Mouse (Mus musculus): ENCODE results near the gene Wnk2.

Gene Wnk2

DNA sequence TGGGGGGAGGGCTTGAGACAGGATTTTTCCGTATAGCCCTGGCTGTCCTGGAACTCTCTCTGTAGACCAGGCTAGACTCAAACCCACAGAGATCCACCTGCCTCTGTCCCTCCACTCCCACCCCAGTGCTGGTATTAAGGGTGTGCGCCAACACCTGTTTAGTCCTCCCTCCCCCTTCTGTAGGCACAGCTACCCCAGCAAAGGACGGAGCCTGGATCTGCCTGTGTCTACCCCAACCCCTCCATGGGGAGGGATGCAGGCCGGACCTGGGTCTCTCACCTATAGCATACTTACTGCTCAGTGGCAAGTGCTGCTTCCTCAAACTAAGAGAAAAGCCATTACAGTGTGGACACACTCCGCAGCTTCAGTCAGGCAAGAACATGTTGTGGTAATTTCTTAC is 32.5 kb upstream of the Wnk2 start:
- intact Hi-C loops (cut with DNase I) = loop anchor here (10.0 kb wide), 1 partner anchor 365 kb away; no protein-coding TSS in a partner anchor

DNA sequence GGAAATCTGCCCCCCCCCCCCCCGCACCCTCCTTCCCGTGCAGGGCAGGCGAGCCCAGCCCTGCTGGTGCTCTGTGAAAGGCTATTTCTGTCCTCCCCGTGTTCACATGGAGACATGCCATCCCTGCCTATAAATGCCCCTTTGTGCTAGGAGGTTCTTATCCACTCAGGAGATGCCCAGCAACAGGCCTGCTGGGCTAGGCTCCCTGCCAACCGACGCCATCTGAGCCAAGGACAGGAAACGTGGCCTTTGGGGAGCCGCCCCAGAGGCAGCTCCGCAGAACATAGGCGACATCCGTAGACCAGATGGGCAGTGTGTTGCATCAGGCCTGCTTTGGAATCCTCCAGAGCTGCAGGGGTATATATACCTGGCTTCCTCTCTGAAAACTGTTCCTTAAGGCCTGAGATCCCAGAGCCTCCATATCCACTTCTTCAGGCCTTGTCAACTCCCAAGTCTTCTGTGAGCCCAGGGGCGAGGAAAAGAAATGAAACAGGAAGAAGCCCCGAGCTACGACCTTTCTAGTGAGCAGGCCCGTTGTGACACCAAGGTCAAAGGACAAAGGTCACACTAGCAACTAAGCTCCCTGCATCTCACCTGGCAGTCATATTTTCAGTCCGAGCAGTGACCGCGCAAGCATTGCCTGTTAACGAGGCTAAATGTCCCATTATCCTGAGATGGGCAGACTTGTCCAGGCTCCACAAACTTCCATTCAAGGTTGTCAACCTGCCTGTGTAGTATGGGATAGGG is 31.2 kb upstream of the Wnk2 start:
- intact Hi-C loops (cut with DNase I) = no loop called here

DNA sequence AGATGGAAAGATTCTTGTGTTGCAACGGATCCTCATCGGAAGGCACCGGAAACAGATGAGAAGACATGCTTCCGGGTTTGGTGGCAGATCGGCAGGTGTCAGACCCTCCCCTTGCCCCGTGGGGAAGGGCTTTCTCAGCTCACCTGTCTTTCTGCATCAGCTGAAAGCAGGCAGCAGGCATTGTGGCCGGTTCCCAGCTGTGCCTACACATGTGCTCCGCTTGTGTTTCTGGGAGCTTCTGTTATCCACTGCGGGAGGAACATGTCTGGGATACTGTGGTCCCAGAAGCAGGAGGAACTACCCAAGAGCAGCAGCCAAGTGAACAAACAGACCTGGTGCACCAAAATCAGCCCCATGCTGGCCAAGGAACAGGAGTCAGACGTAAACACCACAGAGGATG is 27.7 kb upstream of the Wnk2 start:
- intact Hi-C loops (cut with DNase I) = no loop called here

DNA sequence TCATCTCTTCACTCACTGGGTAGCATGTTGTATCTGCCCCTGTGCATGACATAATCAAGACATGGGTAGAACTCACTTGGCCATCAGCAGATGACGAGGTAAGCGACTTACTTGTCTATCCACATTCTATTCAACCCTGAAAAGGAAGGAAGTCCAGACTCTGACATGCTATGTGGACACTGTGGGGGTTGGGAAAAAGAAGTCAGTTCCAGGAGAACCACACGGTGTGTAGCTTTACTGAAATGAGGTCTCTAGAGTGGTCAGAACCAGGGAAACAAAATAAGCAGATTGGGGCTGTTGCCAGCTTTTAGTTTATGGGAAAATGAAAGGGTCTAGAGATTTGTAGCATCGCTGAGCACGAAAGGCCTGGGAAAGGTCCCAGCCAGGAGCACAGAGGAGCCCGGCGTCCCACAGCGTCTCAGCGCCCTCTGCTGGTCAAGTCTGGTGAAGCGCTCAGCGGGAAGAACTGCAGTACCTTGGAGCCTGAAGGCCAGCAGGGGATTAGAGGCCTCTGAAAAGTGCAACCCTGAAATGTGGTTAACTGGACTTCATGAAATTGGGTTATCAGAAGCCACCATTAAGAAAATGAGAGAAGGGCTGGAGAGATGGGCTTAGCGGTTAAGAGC is 25.3 kb upstream of the Wnk2 start:
- intact Hi-C loops (cut with DNase I) = no loop called here

DNA sequence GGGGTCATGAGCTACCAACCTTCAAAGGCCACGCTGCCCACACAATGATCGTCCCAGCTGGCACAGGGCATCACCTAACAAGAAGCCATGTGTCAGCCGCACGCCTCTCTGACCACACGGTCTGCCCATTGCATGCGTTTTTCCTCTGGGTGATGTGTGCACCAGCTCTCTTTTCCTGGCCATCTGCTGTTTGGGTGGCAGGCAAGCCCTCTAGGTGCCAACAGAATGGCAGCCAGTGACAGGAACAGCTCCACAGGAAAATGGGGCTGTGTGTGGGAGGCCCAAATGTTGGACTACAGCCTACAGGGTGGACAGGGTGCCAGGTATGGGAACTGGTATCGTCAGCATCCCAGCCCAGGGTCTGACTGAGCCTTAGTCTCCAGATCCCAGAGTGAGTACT is 24.5 kb upstream of the Wnk2 start:
- intact Hi-C loops (cut with DNase I) = no loop called here

DNA sequence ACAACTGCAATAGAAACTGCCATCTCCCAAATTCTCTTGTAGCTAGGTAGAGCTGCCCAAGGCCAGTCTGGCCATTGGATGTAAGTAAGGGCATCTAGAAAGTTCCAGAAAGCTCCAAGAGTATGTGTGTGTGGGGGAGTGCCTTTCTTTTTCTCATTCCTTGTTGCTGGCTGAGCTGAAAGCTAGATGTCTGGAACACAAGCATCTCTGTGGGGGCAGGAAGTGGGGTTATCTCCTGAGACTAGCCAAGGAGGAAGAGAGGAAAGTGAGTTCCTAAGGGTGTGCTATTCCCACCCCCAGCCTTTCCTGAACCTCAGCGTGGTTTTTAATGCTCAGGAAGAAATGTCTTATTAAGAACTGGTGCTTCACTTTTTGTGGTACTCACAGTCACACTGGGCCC is 23.9 kb upstream of the Wnk2 start:
- intact Hi-C loops (cut with DNase I) = loop anchor here (2.0 kb wide), 1 partner anchor 113 kb away; no protein-coding TSS in a partner anchor

DNA sequence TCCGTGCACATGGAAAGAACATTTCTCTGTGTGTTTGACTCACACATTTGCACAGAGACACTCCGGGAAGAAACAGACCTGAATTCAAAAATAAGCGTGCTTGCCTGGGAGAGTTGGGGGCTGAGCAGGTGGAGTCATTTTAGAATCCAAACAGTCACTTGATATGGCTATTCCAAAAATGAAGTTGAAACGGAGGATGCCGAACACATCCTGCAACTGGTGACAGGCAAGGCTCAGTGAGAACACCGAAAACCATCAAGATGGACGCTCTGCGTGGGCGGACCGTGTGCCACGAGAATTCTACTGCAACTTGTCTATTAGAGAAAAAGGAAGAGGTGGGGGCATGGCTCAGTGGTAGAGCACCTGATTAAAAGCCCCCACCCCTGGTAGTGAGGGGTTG is 22.8 kb upstream of the Wnk2 start:
- intact Hi-C loops (cut with DNase I) = loop anchor here (2.0 kb wide), 1 partner anchor 112 kb away; no protein-coding TSS in a partner anchor

DNA sequence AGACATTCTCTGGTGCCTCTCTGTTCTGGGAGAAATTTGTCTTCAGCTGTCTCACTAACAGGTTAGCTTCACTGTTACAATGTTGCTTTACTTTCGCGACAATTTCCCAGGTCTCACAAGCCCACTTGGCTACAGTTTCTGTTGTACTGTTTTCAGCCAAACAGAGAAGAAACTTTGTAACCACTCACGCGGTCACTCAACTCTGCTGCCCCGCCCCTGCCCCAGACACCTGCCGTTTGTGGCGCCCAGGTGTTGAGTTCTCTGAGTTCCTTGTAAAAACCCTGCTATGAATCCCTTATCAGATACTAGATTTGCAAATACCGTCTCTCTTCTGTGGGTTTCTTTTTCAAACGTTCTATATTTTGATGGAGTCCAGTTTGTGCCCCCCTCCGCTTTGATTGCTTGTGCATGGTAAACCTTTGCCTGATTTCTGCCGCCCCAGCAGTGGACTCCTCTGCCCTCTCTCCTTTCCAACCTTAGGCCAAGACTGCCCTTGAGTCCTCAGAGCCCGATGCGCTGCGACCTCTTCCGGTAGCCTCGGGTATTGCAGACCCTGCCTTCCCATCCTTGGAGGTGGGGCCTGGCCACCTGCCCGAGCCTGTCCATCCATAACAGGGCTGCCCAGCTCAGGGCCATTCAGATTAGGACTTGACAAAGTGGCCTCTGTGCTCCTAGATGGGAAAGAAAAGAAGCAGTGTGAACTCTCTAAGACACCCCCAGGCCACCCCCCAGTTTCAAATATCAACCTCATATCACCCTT is 21.8 kb upstream of the Wnk2 start:
- intact Hi-C loops (cut with DNase I) = loop anchor here (2.0 to 5.0 kb wide), 2 partner anchors 111 to 517 kb away; no protein-coding TSS in a partner anchor

DNA sequence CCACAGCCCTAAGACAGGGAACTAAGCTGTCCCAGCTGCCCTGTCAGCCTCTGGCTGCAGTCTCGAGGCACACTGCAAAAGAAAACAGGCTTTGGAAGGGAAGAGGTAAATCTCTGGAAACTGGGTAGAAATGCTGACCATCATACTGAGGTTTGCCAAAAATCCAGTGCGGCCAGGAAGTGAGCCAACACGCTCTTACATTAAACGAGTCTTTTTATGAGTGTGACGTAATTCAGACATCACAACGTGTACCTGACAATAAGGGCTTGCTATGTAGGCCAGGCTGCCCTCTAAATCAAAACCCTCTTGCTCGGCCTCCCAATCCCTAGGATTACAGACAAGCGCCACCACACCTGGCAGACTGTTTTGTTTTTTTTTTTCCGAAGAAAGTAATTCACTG is 19.3 kb upstream of the Wnk2 start:
- intact Hi-C loops (cut with DNase I) = loop anchor here (5.0 kb wide), 1 partner anchor 515 kb away; no protein-coding TSS in a partner anchor

DNA sequence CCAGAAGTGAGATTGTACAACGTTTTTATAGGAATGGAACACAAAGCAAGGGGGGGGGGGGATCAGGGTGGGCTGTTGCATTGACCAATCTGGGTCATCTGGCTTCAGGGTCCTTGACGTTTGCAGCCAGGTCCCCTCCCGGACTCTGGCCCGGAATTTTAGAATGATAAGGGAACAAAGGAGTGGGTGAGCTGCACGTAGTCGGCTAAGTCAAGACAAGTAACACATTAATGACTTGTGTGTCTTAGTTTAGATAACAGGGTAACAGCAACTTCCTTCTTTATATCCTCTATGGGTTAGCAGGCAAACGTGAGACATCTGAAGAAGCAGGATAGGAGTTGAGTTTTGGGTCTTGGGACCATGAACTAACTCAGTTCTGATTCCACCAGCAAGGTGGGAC is 15.8 kb upstream of the Wnk2 start:
- intact Hi-C loops (cut with DNase I) = no loop called here

DNA sequence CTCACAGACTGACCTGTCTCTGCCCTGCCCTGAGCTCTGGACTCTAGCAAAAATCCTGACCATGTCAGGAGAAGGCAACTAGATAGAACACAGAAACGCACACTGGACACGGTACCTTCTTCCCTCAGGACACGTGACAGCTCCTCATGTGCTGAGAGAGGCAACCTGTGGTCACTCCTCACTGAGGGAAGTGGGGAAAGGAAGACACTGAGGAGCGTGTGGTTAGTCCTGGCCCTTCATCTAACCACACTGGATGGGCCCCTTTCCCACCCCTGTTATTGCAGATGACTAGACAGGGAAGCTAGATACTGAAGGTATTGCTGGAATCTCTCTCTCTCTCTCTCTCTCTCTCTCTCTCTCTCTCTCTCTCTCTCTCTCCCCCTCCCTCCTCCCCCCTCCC is 14.9 kb upstream of the Wnk2 start:
- intact Hi-C loops (cut with DNase I) = no loop called here

DNA sequence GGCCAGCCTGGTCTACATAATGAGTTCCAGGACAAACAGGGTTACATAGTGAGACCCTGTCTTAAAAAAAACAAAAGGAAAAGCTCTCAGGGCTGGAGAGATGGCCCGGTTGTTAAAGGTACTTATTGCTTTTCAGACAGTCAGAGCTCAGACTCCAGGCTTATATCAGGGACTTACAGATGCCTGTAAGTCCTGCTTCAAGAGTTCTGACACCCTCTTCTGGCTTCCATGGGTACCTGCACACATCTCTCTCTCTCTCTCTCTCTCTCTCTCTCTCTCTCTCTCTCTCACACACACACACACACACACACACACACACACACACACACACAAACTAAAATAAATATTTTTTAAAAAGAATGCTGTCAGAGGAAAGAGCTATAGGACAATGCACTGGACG is 13.4 kb upstream of the Wnk2 start:
- intact Hi-C loops (cut with DNase I) = no loop called here

DNA sequence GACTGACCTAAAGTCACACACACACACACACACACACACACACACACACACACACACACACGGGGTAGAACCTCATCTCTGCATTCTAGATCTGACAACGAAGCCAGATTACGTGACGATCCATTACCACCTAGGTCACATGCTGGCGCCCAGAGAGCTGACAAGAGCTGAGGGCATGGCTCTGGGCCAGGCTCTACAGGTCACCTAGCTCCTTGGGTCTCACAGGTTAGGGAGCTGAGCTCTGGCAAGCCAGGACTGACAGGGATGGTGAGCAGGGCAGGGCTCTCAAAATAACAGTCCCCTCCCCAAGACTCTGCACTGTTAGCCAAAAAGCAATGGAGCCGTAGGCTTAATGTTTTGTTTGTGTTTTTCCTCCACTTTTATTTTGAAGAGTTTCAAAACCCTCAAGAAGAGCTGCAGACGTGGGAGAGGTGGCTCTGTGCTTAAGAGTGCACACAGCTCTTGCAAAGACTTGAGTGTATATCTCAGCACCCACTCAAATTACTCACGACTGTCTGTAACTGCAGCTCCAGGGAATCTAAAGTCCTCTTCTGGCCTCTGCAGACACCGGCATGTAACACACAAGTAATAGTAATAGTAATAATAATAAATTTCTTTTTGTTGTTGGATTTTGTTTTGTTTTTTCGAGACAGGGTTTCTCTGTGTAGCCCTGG is 10.4 kb upstream of the Wnk2 start:
- intact Hi-C loops (cut with DNase I) = no loop called here

DNA sequence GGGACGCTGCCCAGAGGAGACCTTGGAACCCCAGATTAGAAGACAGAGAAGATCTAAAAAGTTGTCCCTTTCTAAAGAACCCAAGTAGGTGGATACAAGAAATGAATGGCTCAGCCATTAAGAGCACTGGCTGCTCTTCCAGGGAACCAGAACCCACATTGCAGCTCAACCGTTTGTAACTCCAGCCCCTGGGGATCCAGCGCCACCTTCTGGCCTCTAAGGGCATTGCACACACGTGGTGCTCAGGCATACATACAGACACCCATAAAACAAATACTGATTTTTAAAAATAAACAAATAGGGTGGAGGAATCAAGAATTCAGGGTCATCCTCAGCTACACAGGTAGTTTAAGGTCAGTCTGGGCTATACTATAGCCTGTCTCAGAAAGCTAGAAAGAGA is 8.8 kb upstream of the Wnk2 start:
- intact Hi-C loops (cut with DNase I) = no loop called here

DNA sequence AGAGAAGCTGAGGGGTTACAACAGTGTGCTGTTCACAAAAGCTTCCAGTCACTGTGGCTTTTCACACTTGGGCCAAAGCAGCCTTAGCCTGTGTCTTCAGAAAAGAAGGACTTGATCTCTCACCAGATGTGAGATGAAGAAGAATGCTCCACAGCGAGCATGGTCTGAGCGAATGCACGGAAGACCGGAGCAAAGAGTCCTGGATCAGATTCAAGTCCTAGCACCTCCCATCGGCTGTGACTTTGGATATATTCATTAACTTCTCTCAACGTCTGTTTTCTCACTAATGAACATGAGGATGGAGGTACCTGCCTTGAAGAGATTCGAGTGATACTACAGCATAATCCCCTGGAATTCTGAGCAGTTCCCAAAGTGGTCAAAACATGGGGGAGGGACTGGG is 6.8 kb upstream of the Wnk2 start:
- intact Hi-C loops (cut with DNase I) = no loop called here

DNA sequence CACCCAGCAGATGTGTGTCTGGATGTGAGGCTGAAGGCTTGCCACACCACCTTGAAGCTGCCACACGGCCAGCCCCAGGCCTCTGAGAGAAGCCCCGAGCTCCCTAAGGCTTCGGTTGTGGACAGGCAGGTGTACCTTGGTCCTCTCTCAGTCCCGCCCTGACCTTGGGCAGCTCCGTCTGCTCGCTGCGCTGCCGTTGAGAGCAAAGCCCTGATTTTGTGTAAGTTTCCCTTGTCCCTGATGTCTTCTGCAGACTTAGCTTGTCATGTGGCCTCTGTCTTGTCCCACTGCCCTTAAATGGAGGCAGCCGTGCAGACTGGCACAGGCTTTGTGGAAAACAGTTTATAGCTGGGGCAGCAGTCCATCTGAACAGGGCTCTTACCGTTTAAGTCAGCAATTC is 6.2 kb upstream of the Wnk2 start:
- intact Hi-C loops (cut with DNase I) = no loop called here

DNA sequence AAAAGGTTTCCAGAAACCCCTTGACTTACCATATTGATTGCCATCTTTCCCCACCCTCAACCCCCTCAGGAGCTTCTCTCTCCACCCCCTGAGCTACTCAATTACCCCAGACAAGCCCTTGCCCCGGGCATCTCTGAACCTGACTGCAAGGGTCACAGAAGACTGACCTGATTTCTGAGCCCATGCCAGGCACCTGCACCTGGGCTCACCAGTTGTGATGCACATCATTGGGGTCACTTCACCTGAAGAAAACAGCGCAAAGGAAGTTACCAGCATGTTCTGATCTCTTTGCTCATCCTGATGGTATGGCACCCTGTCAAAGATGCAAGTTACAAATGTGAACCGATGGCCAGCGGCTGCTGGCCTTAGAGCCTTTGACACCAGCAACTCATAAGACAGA is 873 bp upstream of the Wnk2 start:
- intact Hi-C loops (cut with DNase I) = no loop called here

DNA sequence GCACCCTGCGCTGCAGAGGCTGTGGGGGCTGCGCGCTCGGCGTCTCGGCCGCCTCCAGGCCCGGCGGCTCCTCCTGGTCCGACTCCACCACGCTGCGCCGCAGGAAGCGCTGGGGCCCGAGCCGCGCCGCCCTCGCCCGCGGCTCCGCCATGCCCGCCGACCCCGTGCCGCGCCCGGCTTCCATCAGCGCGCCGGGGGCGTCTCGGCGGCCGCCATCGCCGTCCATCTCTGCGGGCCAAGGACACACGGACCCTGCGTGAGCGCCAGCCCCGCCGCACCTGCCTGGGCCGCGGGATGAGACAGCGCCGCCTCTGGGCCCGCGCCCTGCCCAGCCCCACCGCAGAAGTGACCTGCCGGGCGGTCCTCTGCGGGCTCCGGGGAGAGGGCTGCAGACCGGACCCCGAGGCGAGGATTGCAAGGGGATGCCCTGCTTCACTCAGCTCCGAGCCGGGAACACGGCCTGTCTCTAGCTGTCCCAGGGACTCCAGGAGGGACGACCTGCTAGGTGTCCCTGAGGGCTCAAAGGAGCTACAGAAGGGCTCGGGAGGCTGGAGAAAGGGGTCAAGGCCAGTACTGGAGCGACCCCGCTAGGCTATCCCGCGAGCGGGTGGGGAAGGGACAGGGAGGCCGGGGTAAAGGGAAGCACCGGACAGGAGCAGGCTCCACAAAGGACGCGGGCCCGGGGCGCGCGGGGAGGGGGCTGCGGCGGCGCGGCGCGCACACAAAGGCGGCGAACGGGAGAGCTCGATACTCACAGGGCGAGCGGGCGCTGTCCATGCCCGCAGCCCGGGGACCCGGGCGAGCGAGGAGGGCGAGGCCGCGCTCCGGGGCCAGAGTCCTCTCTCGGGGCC is 582 bp downstream of the Wnk2 start:
- intact Hi-C loops (cut with DNase I) = no loop called here

DNA sequence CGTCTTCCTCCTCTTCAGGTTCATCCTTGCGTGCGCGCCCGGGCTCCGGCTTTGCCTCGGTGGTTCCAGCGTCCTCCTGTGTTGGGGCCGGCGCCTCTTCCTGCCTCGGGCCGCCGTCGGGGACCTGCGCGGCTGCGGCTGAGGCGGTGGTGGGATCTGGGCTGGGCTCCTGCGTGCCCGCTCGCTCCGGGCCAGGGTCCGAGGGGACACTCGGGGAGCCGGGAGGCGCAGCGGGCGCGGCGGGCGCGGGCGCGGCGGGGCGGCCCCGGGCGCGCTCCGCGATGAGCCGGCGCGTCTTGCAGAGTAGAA is 1.2 kb downstream of the Wnk2 start:
- intact Hi-C loops (cut with DNase I) = no loop called here

DNA sequence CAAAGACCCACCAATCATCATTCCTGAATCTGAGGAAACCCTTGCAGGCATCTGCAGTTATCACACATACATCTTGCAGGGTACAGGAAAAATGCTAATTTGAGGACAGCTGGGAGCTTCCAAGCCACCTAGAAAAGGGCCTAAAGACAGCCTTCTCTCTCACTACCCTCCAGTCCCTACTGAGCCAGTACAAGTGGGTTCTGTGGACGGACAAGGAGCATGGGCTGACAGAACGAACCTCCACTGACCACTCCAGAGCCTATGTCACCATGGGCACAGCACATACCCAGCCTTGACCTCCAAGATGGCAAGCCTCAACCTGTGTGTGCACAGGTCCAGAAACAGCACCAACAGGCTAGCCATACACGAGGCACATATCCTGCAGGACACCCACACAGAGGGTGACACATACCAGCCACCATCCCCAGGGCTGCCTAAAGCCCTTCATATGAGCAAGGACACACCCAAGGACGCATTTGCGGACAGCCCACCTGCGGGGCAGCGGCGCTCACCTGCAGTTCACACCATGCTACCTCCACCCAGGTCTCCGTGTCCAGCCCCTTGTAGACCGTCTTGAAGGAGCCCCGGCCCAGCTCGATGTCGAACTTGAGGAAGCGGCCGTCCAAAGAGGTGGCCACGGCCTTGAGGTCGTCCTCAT is 1.6 kb downstream of the Wnk2 start:
- intact Hi-C loops (cut with DNase I) = no loop called here

All from adrenal gland (tissue).